Mouse (Mus musculus): Measurements from ENCODE around the gene Ccdc78.

- TF ChIP-seq CTCF (IDR thresholded peaks at IDR 0.05; ENCODE audit: low read depth, low read length) (no peak), POLR2A (IDR thresholded peaks at IDR 0.05; ENCODE audit: insufficient read depth, low read length) (no peak)
These were observed 26.2 kb upstream of the Ccdc78 start for GRCm38 (mm10) chr17:25760148-25760547.
